Mouse (Mus musculus) megakaryocyte-erythroid progenitor cell, adult 5-6 weeks (primary cell): ENCODE data around the gene Rac1. TPM values are rescaled to one million over a fixed set of nuclear protein-coding genes. Genes with fewer than 3 reads are reported as not detected.

ENCODE experiments used
- ATAC-seq: replicated peaks from 2 replicates; pipeline ENCODE4 v1.8.0; 2016; ENCODE audit warnings: mild to moderate bottlenecking, inconsistent platforms; ENCODE audit not compliant: severe bottlenecking, poor library complexity, low FRiP score, low TSS enrichment
- total RNA-seq, 2 experiments: library from RNA; stranded (forward) in 1 of 2; stranded (reverse) in 1 of 2; fragments of 200-1000, 215-1000 nt in 1 of 2; fragments of >200 nt in 1 of 2; fragmentation: Nextera tagmentation in 1 of 2; gene quantifications; 2 replicates each; pipeline ENCODE4 v1.2.3; 2014 to 2017

Rac1 gene
- total RNA-seq, 2 experiments from 2014 or later, result 110 to 211 TPM

DNA sequence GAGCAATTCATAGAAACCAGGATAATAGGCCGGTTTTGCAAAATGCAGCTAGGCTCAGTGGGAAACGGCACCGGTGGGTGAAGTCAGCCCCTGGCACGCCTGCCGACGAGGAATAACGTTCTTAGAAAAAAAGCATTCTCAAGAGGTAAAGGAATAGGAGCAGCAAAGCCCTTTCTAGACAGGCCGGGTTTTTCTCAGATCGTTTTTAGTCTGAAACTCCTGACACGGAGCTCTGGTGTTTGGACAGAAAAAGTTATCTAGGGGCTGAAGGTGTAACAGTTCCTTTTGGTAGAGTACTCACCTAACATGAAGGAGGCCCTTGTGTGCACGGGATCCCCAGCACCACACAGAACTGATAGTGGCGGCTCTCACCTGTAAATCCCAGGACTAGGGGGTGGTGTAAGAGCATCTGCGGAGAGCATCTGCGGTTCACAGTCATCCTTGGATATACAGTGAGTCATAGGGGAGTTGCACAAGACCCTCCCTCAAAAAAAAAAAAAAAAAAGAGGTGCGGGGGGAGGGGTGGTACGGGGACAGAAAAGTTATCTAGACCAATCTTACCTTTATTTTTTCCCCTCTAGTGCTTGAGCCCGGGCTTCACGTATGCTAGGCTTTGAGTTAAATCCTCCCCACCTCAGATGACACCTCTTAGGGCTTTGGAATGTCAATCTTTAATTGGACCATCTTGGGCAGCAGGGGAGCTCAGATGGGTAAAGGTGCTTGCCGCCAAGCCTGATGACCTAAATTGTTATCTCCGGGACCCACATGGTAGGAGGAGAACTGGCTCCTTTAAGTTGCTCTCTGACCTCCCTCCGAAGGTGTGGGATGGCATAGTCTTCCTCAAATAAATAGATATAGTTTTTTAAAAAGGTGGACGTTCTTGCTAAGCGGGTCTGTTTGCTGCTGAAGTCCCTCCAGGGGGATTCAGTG lies 62.4 kb downstream of the Rac1 start:
- ATAC-seq, result peak; percentile 58

DNA sequence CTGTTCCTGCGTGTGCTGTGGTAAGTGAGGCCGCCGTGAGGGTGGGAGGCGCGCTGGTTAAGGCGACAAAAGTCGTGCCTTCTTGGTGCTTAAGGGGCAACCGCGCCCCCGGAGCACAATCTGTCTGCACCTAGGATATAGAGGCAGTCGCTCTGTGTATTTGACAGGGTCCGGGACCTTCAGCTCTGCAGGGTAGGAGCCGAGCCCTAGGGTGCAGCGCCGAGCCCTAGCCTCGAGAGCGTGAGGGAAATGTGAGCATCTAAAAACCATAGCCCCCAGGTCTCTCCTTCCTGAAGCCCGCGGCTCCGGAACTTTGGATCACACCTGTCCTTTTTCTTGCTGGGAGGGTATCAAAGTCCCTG lies 63.1 kb downstream of the Rac1 start:
- peak; percentile 48 for ATAC-seq

GRCm38 (mm10) chr5:143464100-143464756 lies 63.6 kb downstream of the Rac1 start, which contains the start of gene Daglb:
Daglb (plus strand) TSS chr5:143464584.
- ATAC-seq, result peak; percentile 88

DNA sequence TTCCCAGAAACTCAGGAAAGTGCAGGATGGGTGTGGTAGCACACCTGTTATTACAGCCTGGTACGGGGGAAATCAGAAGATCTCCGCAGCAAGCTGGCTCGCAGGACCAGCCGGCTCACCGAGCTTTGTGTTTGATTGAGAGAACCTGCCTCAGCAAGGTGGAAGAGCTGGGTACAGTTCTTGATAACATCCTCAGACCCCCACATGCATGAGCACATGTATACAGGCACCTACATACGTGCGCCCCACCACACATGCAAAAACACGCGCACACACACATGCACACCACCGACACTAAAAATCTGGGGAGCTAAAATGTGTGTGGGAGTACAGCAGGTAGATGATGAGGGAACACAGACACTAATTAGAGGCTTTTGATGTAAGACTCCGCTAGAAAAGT lies 64.2 kb downstream of the Rac1 start:
- no peak for ATAC-seq

Other genes starting within 250 kb of the Rac1 start
- not detected in 2 replicates for gene Zfp853, start 234.4 kb downstream of the Rac1 start, total RNA-seq (2014; fragmentation: Nextera tagmentation)
- gene Zfp853, start 234.4 kb downstream of the Rac1 start, total RNA-seq (2017), result not detected in 2 replicates
- gene E130309D02Rik, start 212.7 kb downstream of the Rac1 start, total RNA-seq (2014; fragmentation: Nextera tagmentation), result 60.6 and 64.4 TPM in 2 replicates
- gene E130309D02Rik, start 212.7 kb downstream of the Rac1 start, total RNA-seq (2017), result 10.5 and 23.6 TPM in 2 replicates
- 70.6 and 74.5 TPM in 2 replicates for gene Zdhhc4, start 198.8 kb downstream of the Rac1 start, total RNA-seq (2014; fragmentation: Nextera tagmentation)
- 23.2 and 40.8 TPM in 2 replicates for gene Zdhhc4, start 198.8 kb downstream of the Rac1 start, total RNA-seq (2017)
- not detected in 2 replicates for gene Grid2ip, start 170.7 kb downstream of the Rac1 start, total RNA-seq (2014; fragmentation: Nextera tagmentation)
- gene Grid2ip, start 170.7 kb downstream of the Rac1 start, total RNA-seq (2017), result not detected in 2 replicates
- 50.5 and 62.6 TPM in 2 replicates for gene Kdelr2, start 124.2 kb downstream of the Rac1 start, total RNA-seq (2014; fragmentation: Nextera tagmentation)
- gene Kdelr2, start 124.2 kb downstream of the Rac1 start, total RNA-seq (2017), result 70.8 and 84.3 TPM in 2 replicates
- 15.7 and 23.9 TPM in 2 replicates for gene Daglb, start 63.5 kb downstream of the Rac1 start, total RNA-seq (2014; fragmentation: Nextera tagmentation)
- 10.3 and 12.4 TPM in 2 replicates for gene Daglb, start 63.5 kb downstream of the Rac1 start, total RNA-seq (2017)
- gene Cyth3, start 94.4 kb upstream of the Rac1 start, total RNA-seq (2014; fragmentation: Nextera tagmentation), result 117 and 124 TPM in 2 replicates
- gene Cyth3, start 94.4 kb upstream of the Rac1 start, total RNA-seq (2017), result 81.7 and 94.7 TPM in 2 replicates
- gene Usp42, start 204.2 kb upstream of the Rac1 start, total RNA-seq (2014; fragmentation: Nextera tagmentation), result 11.0 and 15.7 TPM in 2 replicates
- 9.2 and 18.7 TPM in 2 replicates for gene Usp42, start 204.2 kb upstream of the Rac1 start, total RNA-seq (2017)